Mouse (Mus musculus) MEL (cell line): ENCODE results near the gene Klk9. TPM values are rescaled to one million over a fixed set of nuclear protein-coding genes. Genes with fewer than 3 reads are reported as not detected.

Experiments used
- DNase-seq: peaks from one replicate; pipeline ENCODE4 v3.0.0; 2011; ENCODE audit warnings: low read depth, low spot score
- H3K27ac ChIP-seq: 2 replicates; pipeline ENCODE4 v1.5.1; 2012; ENCODE audit warnings: low read depth, mild to moderate bottlenecking, control low read depth, low read length, moderate library complexity; ENCODE audit not compliant: control insufficient read depth
- H3K27me3 ChIP-seq, 2 experiments: fragments of 150-350 bp in 1 of 2; sonication (generic) in 1 of 2; 2 replicates each; pipeline ENCODE4 v1.6.1; 2012; ENCODE audit warnings: low read length in 2 of 2, mild to moderate bottlenecking in 2 of 2, improper control_type of control experiment in 1 of 2, moderate library complexity in 1 of 2; ENCODE audit not compliant: insufficient read depth in 2 of 2, control insufficient read depth in 1 of 2
- H3K36me3 ChIP-seq, 2 experiments: 2 replicates each; pipeline ENCODE4 v1.6.1; 2012 to 2014; ENCODE audit warnings: low read length in 2 of 2, improper control_type of control experiment in 1 of 2, inconsistent platforms in 1 of 2, mild to moderate bottlenecking in 1 of 2; ENCODE audit not compliant: insufficient read depth in 2 of 2, control insufficient read depth in 1 of 2
- H3K4me1 ChIP-seq, 2 experiments: fragments of 150-350 bp in 1 of 2; sonication (generic) in 1 of 2; 2 replicates each; pipeline ENCODE4 v1.6.1; 2012; ENCODE audit warnings: low read length in 2 of 2, improper control_type of control experiment in 1 of 2, mild to moderate bottlenecking in 1 of 2; ENCODE audit not compliant: insufficient read depth in 2 of 2, control insufficient read depth in 1 of 2
- H3K4me3 ChIP-seq, 2 experiments: fragments of 150-350 bp in 1 of 2; sonication (generic) in 1 of 2; 2 replicates each; pipeline ENCODE4 v1.5.1; 2012; ENCODE audit warnings: low read depth in 2 of 2, low read length in 2 of 2, mild to moderate bottlenecking in 2 of 2, moderate library complexity in 2 of 2, control low read depth in 1 of 2, improper control_type of control experiment in 1 of 2; ENCODE audit not compliant: control insufficient read depth in 1 of 2, insufficient read depth in 1 of 2
- H3K79me2 ChIP-seq: 2 replicates; pipeline ENCODE4 v1.6.1; 2012; ENCODE audit warnings: mild to moderate bottlenecking, low read length, moderate library complexity; ENCODE audit not compliant: control insufficient read depth, poor library complexity, insufficient read depth
- H3K9ac ChIP-seq: 2 replicates; pipeline ENCODE4 v1.6.1; 2012; ENCODE audit warnings: low read depth, mild to moderate bottlenecking, control low read depth, low read length, moderate library complexity; ENCODE audit not compliant: control insufficient read depth, poor library complexity, severe bottlenecking
- H3K9me3 ChIP-seq: fragments of 150-350 bp; sonication (generic); replicated peaks from 2 replicates; pipeline ENCODE4 v1.6.1; 2012; ENCODE audit warnings: mild to moderate bottlenecking, low read length, improper control_type of control experiment, moderate library complexity; ENCODE audit not compliant: insufficient read depth
- BHLHE40 ChIP-seq: IDR thresholded peaks from 2 replicates; pipeline ENCODE4 v1.6.1; 2012; ENCODE audit warnings: low read depth, mild to moderate bottlenecking, inconsistent platforms, low read length, improper control_type of control experiment, borderline replicate concordance
- CHD2 ChIP-seq: IDR thresholded peaks from 2 replicates; pipeline ENCODE4 v1.6.1; 2011; ENCODE audit warnings: low read length, improper control_type of control experiment
- ELF1 ChIP-seq: IDR thresholded peaks from 2 replicates; pipeline ENCODE4 v1.6.1; 2014; ENCODE audit warnings: low read depth, mild to moderate bottlenecking, inconsistent platforms, low read length, improper control_type of control experiment, moderate library complexity
- EP300 ChIP-seq, 2 experiments: IDR thresholded peaks; 2 replicates each; pipeline ENCODE4 v1.6.1; 2011; ENCODE audit warnings: improper control_type of control experiment in 2 of 2, low read length in 2 of 2, low read depth in 1 of 2, mild to moderate bottlenecking in 1 of 2
- ETS1 ChIP-seq: IDR thresholded peaks from 2 replicates; pipeline ENCODE4 v1.6.1; 2012; ENCODE audit warnings: low read depth, mild to moderate bottlenecking, inconsistent platforms, low read length, improper control_type of control experiment, moderate library complexity
- GATA1 ChIP-seq: IDR thresholded peaks from 2 replicates; pipeline ENCODE4 v1.6.1; 2011; ENCODE audit warnings: low read depth, low read length, improper control_type of control experiment
- HCFC1 ChIP-seq: IDR thresholded peaks from 2 replicates; pipeline ENCODE4 v1.6.1; 2012; ENCODE audit warnings: low read depth, mild to moderate bottlenecking, inconsistent platforms, low read length, improper control_type of control experiment, moderate library complexity
- JUND ChIP-seq: IDR thresholded peaks from 2 replicates; pipeline ENCODE4 v1.6.1; 2011; ENCODE audit warnings: low read depth, mild to moderate bottlenecking, improper control_type of control experiment, low read length
- MAFK ChIP-seq: IDR thresholded peaks from 2 replicates; pipeline ENCODE4 v1.6.1; 2011; ENCODE audit warnings: low read depth, mild to moderate bottlenecking, low read length, improper control_type of control experiment, borderline replicate concordance
- MAX ChIP-seq: IDR thresholded peaks from 2 replicates; pipeline ENCODE4 v1.6.1; 2011; ENCODE audit warnings: low read length, improper control_type of control experiment
- MAZ ChIP-seq: IDR thresholded peaks from 2 replicates; pipeline ENCODE4 v1.6.1; 2012; ENCODE audit warnings: low read depth, mild to moderate bottlenecking, inconsistent platforms, low read length, improper control_type of control experiment
- MEF2A ChIP-seq: IDR thresholded peaks from 2 replicates; pipeline ENCODE4 v1.6.1; 2014; ENCODE audit warnings: low read depth, mild to moderate bottlenecking, inconsistent platforms, low read length, improper control_type of control experiment; ENCODE audit not compliant: poor library complexity, insufficient replicate concordance, severe bottlenecking; ENCODE audit errors: extremely low read depth
- MYB ChIP-seq: IDR thresholded peaks from 2 replicates; pipeline ENCODE4 v1.6.1; 2011; ENCODE audit warnings: mild to moderate bottlenecking, low read depth, low read length, improper control_type of control experiment
- NRF1 ChIP-seq: IDR thresholded peaks from 2 replicates; pipeline ENCODE4 v1.6.1; 2014; ENCODE audit warnings: low read depth, mild to moderate bottlenecking, inconsistent platforms, low read length, improper control_type of control experiment, moderate library complexity; ENCODE audit not compliant: poor library complexity, insufficient read depth, severe bottlenecking
- RAD21 ChIP-seq: IDR thresholded peaks from 2 replicates; pipeline ENCODE4 v1.6.1; 2011; ENCODE audit warnings: mild to moderate bottlenecking, low read depth, low read length, improper control_type of control experiment
- RCOR1 ChIP-seq: IDR thresholded peaks from 2 replicates; pipeline ENCODE4 v1.6.1; 2012; ENCODE audit warnings: low read depth, mild to moderate bottlenecking, inconsistent platforms, low read length, improper control_type of control experiment
- SMC3 ChIP-seq: IDR thresholded peaks from 2 replicates; pipeline ENCODE4 v1.6.1; 2011; ENCODE audit warnings: low read depth, low read length, improper control_type of control experiment
- TAL1 ChIP-seq: IDR thresholded peaks from 2 replicates; pipeline ENCODE4 v1.6.1; 2012; ENCODE audit warnings: mild to moderate bottlenecking, inconsistent platforms, low read length, moderate library complexity, mixed read lengths
- TBP ChIP-seq: IDR thresholded peaks from 2 replicates; pipeline ENCODE4 v1.8.0; 2011; ENCODE audit warnings: low read depth, low read length, improper control_type of control experiment
- TCF12 ChIP-seq: IDR thresholded peaks from 2 replicates; pipeline ENCODE4 v1.6.1; 2014; ENCODE audit warnings: low read depth, mild to moderate bottlenecking, inconsistent platforms, low read length, improper control_type of control experiment, moderate library complexity
- UBTF ChIP-seq: IDR thresholded peaks from 2 replicates; pipeline ENCODE4 v1.6.1; 2012; ENCODE audit warnings: low read depth, mild to moderate bottlenecking, inconsistent platforms, low read length, improper control_type of control experiment, moderate library complexity, borderline replicate concordance; ENCODE audit not compliant: insufficient read depth
- ZC3H11A ChIP-seq: IDR thresholded peaks from 2 replicates; pipeline ENCODE4 v1.6.1; 2012; ENCODE audit warnings: low read depth, mild to moderate bottlenecking, inconsistent platforms, low read length, improper control_type of control experiment
- ZMIZ1 ChIP-seq: IDR thresholded peaks from 2 replicates; pipeline ENCODE4 v1.6.1; 2012; ENCODE audit warnings: low read depth, mild to moderate bottlenecking, inconsistent platforms, low read length, improper control_type of control experiment, moderate library complexity
- polyA plus RNA-seq, 2 experiments: library from polyadenylated mRNA; stranded (reverse) in 1 of 2; unstranded in 1 of 2; fragments of >175 nt in 1 of 2; fragments of >200 nt in 1 of 2; gene quantifications; 2 replicates each; pipeline versions ENCODE4 v1.2.1 to v1.2.4; 2012; ENCODE audit warnings: low replicate concordance in 2 of 2, low read depth in 1 of 2; ENCODE audit not compliant: insufficient read length in 2 of 2, insufficient read depth in 1 of 2, missing spikeins in 1 of 2
- total RNA-seq: library from RNA; depleted of rRNA; stranded (reverse); fragments of 300-350 nt; gene quantifications from 2 replicates; pipeline ENCODE4 v1.2.3, GENCODE M21; 2012

Gene Klk9
- total and polyA plus RNA-seq, 3 experiments = not detected

- no peak for TF ChIP-seq GATA1
- TF ChIP-seq ZC3H11A = no peak
- TF ChIP-seq ETS1 = no peak
- TF ChIP-seq MAX = no peak
- TF ChIP-seq BHLHE40 = no peak
- no peak for TF ChIP-seq EP300 (IDR thresholded peaks at IDR 0.05; ENCODE audit: low read depth in 1 of 2, low read length in 2 of 2)
- TF ChIP-seq MAFK = no peak
- TF ChIP-seq MYB = no peak
- TF ChIP-seq TBP = no peak
- TF ChIP-seq SMC3 = no peak
- no peak for TF ChIP-seq ELF1
- TF ChIP-seq ZMIZ1 = no peak
- no peak for TF ChIP-seq RCOR1
- no peak for TF ChIP-seq RAD21
- no peak for TF ChIP-seq NRF1
- TF ChIP-seq TAL1 = no peak
- no peak for TF ChIP-seq MEF2A
- no peak for TF ChIP-seq UBTF
- TF ChIP-seq JUND = no peak
- TF ChIP-seq, all 39 proteins: peak for 0
- H3K36me3 ChIP-seq = no peaks in the 10 kb centered on the region
- no peak for DNase-seq
- H3K79me2 ChIP-seq = no peaks in the 10 kb centered on the region
- H3K9me3 ChIP-seq = no peaks in the 10 kb centered on the region
- H3K4me3 ChIP-seq = no peak overlapping the region
- no peak overlapping the region for H3K27ac ChIP-seq
- no peaks in the 10 kb centered on the region for H3K4me1 ChIP-seq
- H3K9ac ChIP-seq = no peak overlapping the region
- no peaks in the 10 kb centered on the region for H3K27me3 ChIP-seq
Measured at GRCm38 (mm10) chr7:43771916-43772315, 19.8 kb upstream of the Klk9 start.

- Histone ChIP-seq H3K36me3 (no peaks in the 10 kb centered on the region), H3K27me3 (no peaks in the 10 kb centered on the region), H3K4me1 (no peaks in the 10 kb centered on the region), H3K4me3 (no peak overlapping the region), H3K27ac (no peak overlapping the region), H3K9me3 (no peaks in the 10 kb centered on the region), H3K79me2 (no peaks in the 10 kb centered on the region), H3K9ac (no peak overlapping the region)
- no peak for DNase-seq
- no peak for TF ChIP-seq MAZ
- no peak for TF ChIP-seq MAX
- no peak for TF ChIP-seq ZC3H11A
- TF ChIP-seq CHD2 = no peak
- TF ChIP-seq HCFC1 = no peak
- no peak for TF ChIP-seq TAL1
- no peak for TF ChIP-seq TCF12
- TF ChIP-seq MAFK = no peak
Measured at GRCm38 (mm10) chr7:43772901-43773300, 18.8 kb upstream of the Klk9 start.
